Mouse (Mus musculus): ENCODE measurements around the gene Arhgap35. TPM values are rescaled to one million over a fixed set of nuclear protein-coding genes. Genes with fewer than 3 reads are reported as not detected.
A peak's percentile ranks its signal among the peaks of the same experiment; 100 is the strongest.

The Arhgap35 gene
- polyA plus RNA-seq, 1 experiment from 2014 or later, result 41.2 TPM

GRCm38 (mm10) chr7:16468115-16468514 lies 146.7 kb downstream of the Arhgap35 start:
- Histone ChIP-seq H3K4me1 (replicated peaks; ENCODE audit: control insufficient read depth, insufficient read depth, low read length) (peaks cover 18% of the 10 kb centered on the region), H3K27me3 (replicated peaks; ENCODE audit: control insufficient read depth, insufficient read depth, low read length) (peaks cover 31% of the 10 kb centered on the region), H3K36me3 (ENCODE audit: control insufficient read depth, insufficient read depth) (no peaks in the 10 kb centered on the region), H3K9me3 (ENCODE audit: control insufficient read depth, low read length) (no peaks in the 10 kb centered on the region), H3K27ac (ENCODE audit: low read length) (peak overlapping the region; percentile 1; the same call in 1 of the 2 replicates), H3K4me3 (replicated peaks; ENCODE audit: low read length) (no peak overlapping the region), H3K4me2 (ENCODE audit: low read length) (no peak overlapping the region), H3K9ac (replicated peaks; ENCODE audit: low read depth, low read length) (no peak overlapping the region)
- 1% methylated on average over 5 of the region's 5 CpGs for WGBS
- ATAC-seq, result peak; percentile 52

GRCm38 (mm10) chr7:16466565-16466964 lies 148.2 kb downstream of the Arhgap35 start:
- Histone ChIP-seq H3K36me3 (ENCODE audit: control insufficient read depth, insufficient read depth) (no peaks in the 10 kb centered on the region), H3K4me2 (ENCODE audit: low read length) (no peak overlapping the region), H3K4me1 (replicated peaks; ENCODE audit: control insufficient read depth, insufficient read depth, low read length) (peaks cover 10% of the 10 kb centered on the region), H3K27me3 (replicated peaks; ENCODE audit: control insufficient read depth, insufficient read depth, low read length) (peaks cover 22% of the 10 kb centered on the region), H3K9ac (replicated peaks; ENCODE audit: low read depth, low read length) (no peak overlapping the region), H3K9me3 (ENCODE audit: control insufficient read depth, low read length) (no peaks in the 10 kb centered on the region), H3K4me3 (replicated peaks; ENCODE audit: low read length) (no peak overlapping the region), H3K27ac (ENCODE audit: low read length) (no peak overlapping the region)
- ATAC-seq, result no peak
- 69% methylated on average over 4 of the region's 4 CpGs for WGBS

GRCm38 (mm10) chr7:16465568-16465967 lies 149.2 kb downstream of the Arhgap35 start:
- H3K27me3 ChIP-seq (replicated peaks; ENCODE audit: control insufficient read depth, insufficient read depth, low read length), result peaks cover 15% of the 10 kb centered on the region
- ATAC-seq, result no peak

GRCm38 (mm10) chr7:16465160-16465559 lies 149.6 kb downstream of the Arhgap35 start:
- Histone ChIP-seq H3K4me3 (replicated peaks; ENCODE audit: low read length) (no peak overlapping the region), H3K36me3 (ENCODE audit: control insufficient read depth, insufficient read depth) (no peaks in the 10 kb centered on the region), H3K27ac (ENCODE audit: low read length) (no peak overlapping the region), H3K9ac (replicated peaks; ENCODE audit: low read depth, low read length) (no peak overlapping the region), H3K4me1 (replicated peaks; ENCODE audit: control insufficient read depth, insufficient read depth, low read length) (peaks cover 10% of the 10 kb centered on the region), H3K4me2 (ENCODE audit: low read length) (no peak overlapping the region), H3K9me3 (ENCODE audit: control insufficient read depth, low read length) (no peaks in the 10 kb centered on the region), H3K27me3 (replicated peaks; ENCODE audit: control insufficient read depth, insufficient read depth, low read length) (peaks cover 11% of the 10 kb centered on the region)
- WGBS, result 15% methylated on average over 8 of the region's 8 CpGs
- ATAC-seq, result no peak

More at GRCm38 (mm10) chr7:16465568-16465967, 149.2 kb downstream of the Arhgap35 start:
- Histone ChIP-seq H3K4me1 (replicated peaks; ENCODE audit: control insufficient read depth, insufficient read depth, low read length) (peaks cover 10% of the 10 kb centered on the region), H3K4me2 (ENCODE audit: low read length) (no peak overlapping the region), H3K36me3 (ENCODE audit: control insufficient read depth, insufficient read depth) (no peaks in the 10 kb centered on the region), H3K9me3 (ENCODE audit: control insufficient read depth, low read length) (no peaks in the 10 kb centered on the region), H3K27ac (ENCODE audit: low read length) (no peak overlapping the region), H3K9ac (replicated peaks; ENCODE audit: low read depth, low read length) (no peak overlapping the region), H3K4me3 (replicated peaks; ENCODE audit: low read length) (no peak overlapping the region)
- 94% methylated on average over 5 of the region's 5 CpGs for WGBS

DNA sequence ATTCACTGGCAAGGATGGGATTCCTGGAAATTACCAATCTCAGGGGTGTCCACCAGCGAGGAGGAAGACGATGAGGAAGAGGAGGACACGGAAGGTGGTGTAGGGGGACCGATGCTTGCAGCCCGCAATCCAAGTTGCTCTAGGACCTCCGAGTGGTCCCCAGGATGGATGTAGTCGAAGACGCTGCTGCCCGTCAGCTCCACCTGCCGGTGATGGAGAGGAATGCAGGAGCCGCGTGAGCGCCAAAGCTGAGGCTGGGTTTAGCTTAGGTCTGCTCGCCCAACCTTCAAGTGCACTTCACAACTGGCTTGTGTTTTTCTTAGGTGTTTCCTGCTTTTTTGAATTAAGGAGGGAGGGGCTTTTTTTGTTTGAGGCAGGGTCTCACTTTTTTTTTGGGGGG lies 151.6 kb downstream of the Arhgap35 start:
- 1% methylated on average over 14 of the region's 14 CpGs for WGBS
- Histone ChIP-seq H3K36me3 (ENCODE audit: control insufficient read depth, insufficient read depth) (no peaks in the 10 kb centered on the region), H3K4me2 (ENCODE audit: low read length) (no peak overlapping the region), H3K27ac (ENCODE audit: low read length) (no peak overlapping the region), H3K4me1 (replicated peaks; ENCODE audit: control insufficient read depth, insufficient read depth, low read length) (peaks cover 7% of the 10 kb centered on the region), H3K4me3 (replicated peaks; ENCODE audit: low read length) (no peak overlapping the region), H3K27me3 (replicated peaks; ENCODE audit: control insufficient read depth, insufficient read depth, low read length) (peaks cover 3% of the 10 kb centered on the region), H3K9me3 (ENCODE audit: control insufficient read depth, low read length) (no peaks in the 10 kb centered on the region), H3K9ac (replicated peaks; ENCODE audit: low read depth, low read length) (no peak overlapping the region)
- ATAC-seq, result peak; percentile 43; the same call in 1 of the 2 replicates

- Histone ChIP-seq H3K4me1 (replicated peaks; ENCODE audit: control insufficient read depth, insufficient read depth, low read length) (no peaks in the 10 kb centered on the region), H3K9ac (replicated peaks; ENCODE audit: low read depth, low read length) (no peak overlapping the region), H3K4me2 (ENCODE audit: low read length) (no peak overlapping the region), H3K4me3 (replicated peaks; ENCODE audit: low read length) (no peak overlapping the region), H3K36me3 (ENCODE audit: control insufficient read depth, insufficient read depth) (no peaks in the 10 kb centered on the region), H3K27me3 (replicated peaks; ENCODE audit: control insufficient read depth, insufficient read depth, low read length) (peaks cover 2% of the 10 kb centered on the region), H3K27ac (ENCODE audit: low read length) (no peak overlapping the region), H3K9me3 (ENCODE audit: control insufficient read depth, low read length) (no peaks in the 10 kb centered on the region)
- 88% methylated on average over 6 of the region's 6 CpGs for WGBS
- ATAC-seq, result no peak
These were observed 153.1 kb downstream of the Arhgap35 start for GRCm38 (mm10) chr7:16461705-16462104.

GRCm38 (mm10) chr7:16461151-16461550 lies 153.6 kb downstream of the Arhgap35 start:
- no peak overlapping the region for H3K4me3 ChIP-seq (replicated peaks; ENCODE audit: low read length)
- 60% methylated on average over 6 of the region's 6 CpGs for WGBS
- H3K27ac ChIP-seq (ENCODE audit: low read length), result no peak overlapping the region
- H3K9me3 ChIP-seq (ENCODE audit: control insufficient read depth, low read length), result no peaks in the 10 kb centered on the region
- no peak overlapping the region for H3K4me2 ChIP-seq (ENCODE audit: low read length)
- H3K36me3 ChIP-seq (ENCODE audit: control insufficient read depth, insufficient read depth), result peaks cover 2% of the 10 kb centered on the region; the same call in 1 of the 2 replicates
- H3K27me3 ChIP-seq (replicated peaks; ENCODE audit: control insufficient read depth, insufficient read depth, low read length), result peaks cover 2% of the 10 kb centered on the region
- H3K9ac ChIP-seq (replicated peaks; ENCODE audit: low read depth, low read length), result no peak overlapping the region
- ATAC-seq, result no peak
- H3K4me1 ChIP-seq (replicated peaks; ENCODE audit: control insufficient read depth, insufficient read depth, low read length), result no peaks in the 10 kb centered on the region

GRCm38 (mm10) chr7:16460566-16460965 lies 154.2 kb downstream of the Arhgap35 start:
- H3K4me3 ChIP-seq (replicated peaks; ENCODE audit: low read length), result no peak overlapping the region
- no peak overlapping the region for H3K27ac ChIP-seq (ENCODE audit: low read length)
- H3K4me2 ChIP-seq (ENCODE audit: low read length), result no peak overlapping the region
- no peak for ATAC-seq
- H3K9ac ChIP-seq (replicated peaks; ENCODE audit: low read depth, low read length), result no peak overlapping the region
- WGBS, result 61% methylated on average over 13 of the region's 13 CpGs
- no peaks in the 10 kb centered on the region for H3K4me1 ChIP-seq (replicated peaks; ENCODE audit: control insufficient read depth, insufficient read depth, low read length)
- peaks cover 4% of the 10 kb centered on the region for H3K36me3 ChIP-seq (ENCODE audit: control insufficient read depth, insufficient read depth)
- H3K9me3 ChIP-seq (ENCODE audit: control insufficient read depth, low read length), result no peaks in the 10 kb centered on the region
- H3K27me3 ChIP-seq (replicated peaks; ENCODE audit: control insufficient read depth, insufficient read depth, low read length), result peaks cover 2% of the 10 kb centered on the region

DNA sequence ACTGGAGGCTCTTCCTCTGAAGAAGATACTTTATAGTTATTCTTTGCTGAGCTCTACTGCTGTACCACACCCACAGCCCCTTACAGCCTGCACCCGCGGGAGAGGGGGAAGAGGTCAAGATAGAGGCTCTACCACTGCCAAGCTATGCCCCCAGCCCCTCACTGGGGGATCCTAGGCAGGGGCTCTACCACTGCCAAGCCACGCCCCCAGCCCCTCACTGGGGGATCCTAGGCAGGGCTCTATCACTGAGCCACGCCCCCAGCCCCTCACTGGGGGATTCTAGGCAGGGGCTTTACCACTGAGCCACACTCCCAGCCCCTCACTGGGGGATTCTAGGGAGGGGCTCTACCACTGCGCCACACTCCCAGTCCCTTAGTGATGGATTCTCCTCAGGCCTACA lies 158.5 kb downstream of the Arhgap35 start:
- H3K36me3 ChIP-seq (ENCODE audit: control insufficient read depth, insufficient read depth), result peaks cover 4% of the 10 kb centered on the region
- no peak for ATAC-seq
- WGBS, result 85% methylated on average over 5 of the region's 5 CpGs
- no peak overlapping the region for H3K27ac ChIP-seq (ENCODE audit: low read length)
- no peaks in the 10 kb centered on the region for H3K9me3 ChIP-seq (ENCODE audit: control insufficient read depth, low read length)
- H3K4me3 ChIP-seq (replicated peaks; ENCODE audit: low read length), result no peak overlapping the region
- no peaks in the 10 kb centered on the region for H3K27me3 ChIP-seq (replicated peaks; ENCODE audit: control insufficient read depth, insufficient read depth, low read length)
- peaks cover 7% of the 10 kb centered on the region; the same call in 1 of the 2 replicates for H3K4me1 ChIP-seq (replicated peaks; ENCODE audit: control insufficient read depth, insufficient read depth, low read length)
- no peak overlapping the region for H3K4me2 ChIP-seq (ENCODE audit: low read length)
- H3K9ac ChIP-seq (replicated peaks; ENCODE audit: low read depth, low read length), result no peak overlapping the region

DNA sequence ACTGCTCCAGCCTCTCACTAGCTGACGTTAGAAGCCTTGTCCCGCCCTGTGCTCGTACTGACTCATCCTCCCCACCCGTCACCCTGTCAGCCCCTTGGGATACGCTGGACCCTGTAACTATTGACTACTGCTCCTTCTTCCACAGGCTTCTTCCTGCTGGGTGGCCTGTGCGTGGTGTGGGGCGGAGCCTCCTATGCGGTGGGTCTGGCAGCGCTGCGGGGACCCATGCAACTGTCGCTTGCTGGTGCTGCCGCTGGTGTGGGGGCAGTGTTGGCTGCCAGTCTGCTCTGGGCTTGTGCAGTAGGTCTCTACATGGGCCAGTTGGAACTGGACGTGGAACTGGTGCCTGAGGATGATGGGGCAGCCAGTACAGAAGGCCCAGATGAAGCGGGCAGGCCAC lies 159.8 kb downstream of the Arhgap35 start:
- Histone ChIP-seq H3K4me1 (replicated peaks; ENCODE audit: control insufficient read depth, insufficient read depth, low read length) (peaks cover 7% of the 10 kb centered on the region; the same call in 1 of the 2 replicates), H3K27me3 (replicated peaks; ENCODE audit: control insufficient read depth, insufficient read depth, low read length) (no peaks in the 10 kb centered on the region), H3K4me2 (ENCODE audit: low read length) (no peak overlapping the region), H3K9me3 (ENCODE audit: control insufficient read depth, low read length) (no peaks in the 10 kb centered on the region), H3K36me3 (ENCODE audit: control insufficient read depth, insufficient read depth) (peaks cover 4% of the 10 kb centered on the region), H3K4me3 (replicated peaks; ENCODE audit: low read length) (no peak overlapping the region), H3K9ac (replicated peaks; ENCODE audit: low read depth, low read length) (no peak overlapping the region), H3K27ac (ENCODE audit: low read length) (no peak overlapping the region)
- WGBS, result 94% methylated on average over 14 of the region's 14 CpGs
- no peak for ATAC-seq
